Mouse (Mus musculus) stomach, embryonic 16.5 days (tissue): ENCODE measurements at regions not wholly inside any gene's neighbourhood (a gene's known extent, or its start where the extent isn't known, plus 50 kb on each side); places are given as distances from the start of the nearest gene placed in this dataset.
"Not testable (repeated sequence)": the region's sequence is repeated elsewhere in the genome, so short reads cannot be mapped to it uniquely, and the experiment has no call there.

Source experiments
- ATAC-seq: fragments of 200-750 bp; cut with Nextera tagmentation; 2 replicates; pipeline ENCODE4 v1.8.0; 2017; ENCODE audit warnings: moderate number of reproducible peaks, moderate TSS enrichment; ENCODE audit not compliant: insufficient read depth, low FRiP score
- H3K27ac ChIP-seq: fragments of 300-500 bp; sonication (generic); 2 replicates; pipeline ENCODE4 v1.5.1; 2014; ENCODE audit warnings: low read length
- H3K27me3 ChIP-seq: fragments of 300-500 bp; sonication (generic); 2 replicates; pipeline ENCODE4 v1.6.1; 2014; ENCODE audit warnings: low read length, control low read depth, mixed read lengths; ENCODE audit not compliant: control insufficient read depth, insufficient read depth
- H3K36me3 ChIP-seq: fragments of 300-500 bp; sonication (generic); 2 replicates; pipeline ENCODE4 v1.6.1; 2014; ENCODE audit warnings: low read length; ENCODE audit not compliant: control insufficient read depth, insufficient read depth
- H3K4me1 ChIP-seq: fragments of 300-500 bp; sonication (generic); 2 replicates; pipeline ENCODE4 v1.6.1; 2014; ENCODE audit warnings: low read length, control low read depth, mixed read lengths; ENCODE audit not compliant: control insufficient read depth, insufficient read depth
- H3K4me2 ChIP-seq: fragments of 300-500 bp; sonication (generic); 2 replicates; pipeline ENCODE4 v1.6.1; 2014; ENCODE audit warnings: low read depth, low read length, mixed read lengths
- H3K4me3 ChIP-seq: fragments of 300-500 bp; sonication (generic); replicated peaks from 2 replicates; pipeline ENCODE4 v1.5.1; 2014; ENCODE audit warnings: mild to moderate bottlenecking, low read length
- H3K9ac ChIP-seq: fragments of 300-500 bp; sonication (generic); 2 replicates; pipeline ENCODE4 v1.6.1; 2014; ENCODE audit warnings: low read length
- H3K9me3 ChIP-seq: fragments of 300-500 bp; sonication (generic); replicated peaks from 2 replicates; pipeline ENCODE4 v1.6.1; 2016; ENCODE audit warnings: low read length, control low read depth; ENCODE audit not compliant: control insufficient read depth
- WGBS: fragments of 180-500 bp; shearing (Covaris S2); extraction: QIAGEN DNeasy Blood & Tissue Kit; methylation state at CpG from one replicate; pipeline ENCODE4 v1.1.7; 2014; 5-methylcytosine and 5-hydroxymethylcytosine counted together

GRCm38 (mm10) chr4:3343443-3343842 is 158.3 kb upstream of the Vmn1r3 start:
- not testable (repeated sequence) for H3K9ac ChIP-seq, H3K4me1 ChIP-seq, H3K36me3 ChIP-seq, H3K27me3 ChIP-seq, ATAC-seq, H3K27ac ChIP-seq, H3K9me3 ChIP-seq, H3K4me3 ChIP-seq, H3K4me2 ChIP-seq
- 77% methylated on average over 8 of the region's 8 CpGs for WGBS

GRCm38 (mm10) chr4:3342696-3343095 is 157.5 kb upstream of the Vmn1r3 start:
- 71% methylated on average over 2 of the region's 2 CpGs for WGBS
- not testable (repeated sequence) for ATAC-seq, H3K4me1 ChIP-seq

GRCm38 (mm10) chr4:3342165-3342564 is 157.0 kb upstream of the Vmn1r3 start:
- H3K27ac ChIP-seq, H3K4me2 ChIP-seq, H3K9ac ChIP-seq, H3K9me3 ChIP-seq, H3K27me3 ChIP-seq, H3K4me3 ChIP-seq, H3K36me3 ChIP-seq, H3K4me1 ChIP-seq, ATAC-seq: not testable (repeated sequence)
- WGBS: 91% methylated on average over 6 of the region's 6 CpGs

More at GRCm38 (mm10) chr4:3342696-3343095, 157.5 kb upstream of the Vmn1r3 start:
- not testable (repeated sequence) for H3K9ac ChIP-seq, H3K9me3 ChIP-seq, H3K27ac ChIP-seq, H3K4me3 ChIP-seq, H3K27me3 ChIP-seq, H3K36me3 ChIP-seq, H3K4me2 ChIP-seq
